In genomic region chr10:72326624-72327023, GRCm38 (mm10) we compare ENCODE assay signal across 20 mouse cellular contexts.
A peak's percentile ranks its signal among the peaks of the same experiment; 100 is the strongest.
DNase-seq lines count a peak whose midpoint lies in the region; ATAC-seq lines count a peak whose summit lies in the region.
"Had no signal": no experiment of that assay in that cellular context is flagged by ENCODE, and none has a peak within 500 bp of the region (broad histone marks: within the 10 kb centered on the region; RNA-seq: fewer than 3 reads in every experiment).

No protein-coding gene starts in this region.

- no peaks in the 10 kb centered on the region for H3K4me1 ChIP-seq in forebrain, embryonic 13.5 days
- H3K4me1 ChIP-seq in forebrain, embryonic 12.5 days: no peaks in the 10 kb centered on the region
- H3K4me1 ChIP-seq in hindbrain, embryonic 16.5 days (ENCODE audit: control insufficient read depth, insufficient read depth, low read depth, low read length): no peaks in the 10 kb centered on the region; the same call in 1 of the 2 replicates
- H3K4me1 ChIP-seq: heart, embryonic 15.5 days; limb, embryonic 15.5 days had no signal

- H3K4me2 ChIP-seq in forebrain, embryonic 13.5 days: no peak overlapping the region
- no peak overlapping the region for H3K4me2 ChIP-seq in forebrain, embryonic 12.5 days
- no peak overlapping the region for H3K4me2 ChIP-seq in hindbrain, embryonic 16.5 days (ENCODE audit: low read length)
- H3K4me2 ChIP-seq: heart, embryonic 15.5 days; limb, embryonic 15.5 days had no signal

- peak; percentile 59 for ATAC-seq in forebrain, embryonic 13.5 days
- no peak for ATAC-seq in forebrain, embryonic 12.5 days (ENCODE audit: low FRiP score)
- peak; percentile 48 for ATAC-seq in hindbrain, embryonic 16.5 days
- ATAC-seq: intestine, embryonic 16.5 days; lung, postnatal 0 days had no signal

- no peak overlapping the region for H3K4me3 ChIP-seq in forebrain, embryonic 13.5 days
- no peak overlapping the region for H3K4me3 ChIP-seq in forebrain, embryonic 12.5 days (replicated peaks)
- H3K4me3 ChIP-seq in hindbrain, embryonic 16.5 days (ENCODE audit: low read length): no peak overlapping the region
- H3K4me3 ChIP-seq: erythroblast, embryonic 14.5 days; heart, embryonic 15.5 days; limb, embryonic 15.5 days had no signal

- no peaks in the 10 kb centered on the region for H3K27me3 ChIP-seq in forebrain, embryonic 13.5 days
- H3K27me3 ChIP-seq in forebrain, embryonic 12.5 days: no peaks in the 10 kb centered on the region
- no peaks in the 10 kb centered on the region for H3K27me3 ChIP-seq in hindbrain, embryonic 16.5 days (replicated peaks; ENCODE audit: control insufficient read depth, insufficient read depth, low read length)
- H3K27me3 ChIP-seq: heart, embryonic 15.5 days; limb, embryonic 15.5 days had no signal

- 44% methylated on average over 4 of the region's 4 CpGs for WGBS in forebrain, embryonic 13.5 days
- WGBS in forebrain, embryonic 12.5 days: 61% methylated on average over 4 of the region's 4 CpGs
- WGBS in hindbrain, embryonic 16.5 days: 24% methylated on average over 4 of the region's 4 CpGs

- H3K9me3 ChIP-seq in forebrain, embryonic 13.5 days (replicated peaks): no peaks in the 10 kb centered on the region
- no peaks in the 10 kb centered on the region for H3K9me3 ChIP-seq in forebrain, embryonic 12.5 days
- no peaks in the 10 kb centered on the region for H3K9me3 ChIP-seq in hindbrain, embryonic 16.5 days (ENCODE audit: control insufficient read depth, low read length)
- H3K9me3 ChIP-seq: heart, embryonic 15.5 days; limb, embryonic 15.5 days had no signal

- H3K36me3 ChIP-seq in forebrain, embryonic 13.5 days (ENCODE audit: poor library complexity, severe bottlenecking): no peaks in the 10 kb centered on the region
- H3K36me3 ChIP-seq in forebrain, embryonic 12.5 days (replicated peaks): no peaks in the 10 kb centered on the region
- no peaks in the 10 kb centered on the region for H3K36me3 ChIP-seq in hindbrain, embryonic 16.5 days (ENCODE audit: control insufficient read depth, insufficient read depth, low read length)
- H3K36me3 ChIP-seq: G1E; heart, embryonic 15.5 days; limb, embryonic 15.5 days had no signal

- DNase-seq in retina, embryonic 14.5 days (ENCODE audit: low spot score): peak; percentile 13
- DNase-seq in retina, postnatal 1 day: no peak
- no peak for DNase-seq in layer of hippocampus, postnatal 25 days (ENCODE audit: extremely low spot score in 1 of 2, low spot score in 1 of 2)
- DNase-seq in layer of hippocampus, adult 18-20 months (ENCODE audit: low spot score in 2 of 2): no peak
- DNase-seq in kidney, adult 18-20 months: no peak
- DNase-seq: adrenal gland, postnatal 25 days; cerebellum, adult 18-20 months; gastrocnemius, postnatal 14 days; heart, postnatal 4 days; layer of hippocampus, postnatal 36 days; thymus, adult 18-20 months had no signal

- H3K9ac ChIP-seq in forebrain, embryonic 13.5 days: no peak overlapping the region
- H3K9ac ChIP-seq in forebrain, embryonic 12.5 days: no peak overlapping the region
- H3K9ac ChIP-seq in hindbrain, embryonic 16.5 days (ENCODE audit: low read depth, low read length): no peak overlapping the region
- H3K9ac ChIP-seq: heart, embryonic 15.5 days; limb, embryonic 15.5 days had no signal

- no peak overlapping the region for H3K27ac ChIP-seq in forebrain, embryonic 13.5 days
- H3K27ac ChIP-seq in forebrain, embryonic 12.5 days: no peak overlapping the region
- H3K27ac ChIP-seq in hindbrain, embryonic 16.5 days (ENCODE audit: low read depth, low read length): no peak overlapping the region
- H3K27ac ChIP-seq: heart, embryonic 15.5 days; limb, embryonic 15.5 days had no signal
